Mouse (Mus musculus): ENCODE measurements around the gene Fuk. TPM values are rescaled to one million over a fixed set of nuclear protein-coding genes. Genes with fewer than 3 reads are reported as not detected.
"Not testable (repeated sequence)": the region's sequence is repeated elsewhere in the genome, so short reads cannot be mapped to it uniquely, and the experiment has no call there.

The Fuk gene
- polyA plus RNA-seq, 1 experiment = 0.47 TPM

- H3K4me3 ChIP-seq (replicated peaks) = no peak overlapping the region
- H3K9me3 ChIP-seq (ENCODE audit: control insufficient read depth, low read length) = no peaks in the 10 kb centered on the region
- peaks cover 98% of the 10 kb centered on the region for H3K36me3 ChIP-seq (ENCODE audit: control insufficient read depth)
- TF ChIP-seq TAL1 (IDR thresholded peaks at IDR 0.05; ENCODE audit: low read length) (no peak), GATA1 (IDR thresholded peaks at IDR 0.05; ENCODE audit: low read length) (no peak)
- H3K4me1 ChIP-seq (ENCODE audit: control insufficient read depth) = no peaks in the 10 kb centered on the region
- H3K27me3 ChIP-seq (ENCODE audit: control insufficient read depth) = no peaks in the 10 kb centered on the region
Observed at GRCm38 (mm10) chr8:110859651-110860501, 42.4 kb downstream of the Fuk start.

- Histone ChIP-seq H3K4me1 (ENCODE audit: control insufficient read depth) (no peaks in the 10 kb centered on the region), H3K9me3 (ENCODE audit: control insufficient read depth, low read length) (no peaks in the 10 kb centered on the region), H3K4me3 (replicated peaks) (no peak overlapping the region), H3K36me3 (ENCODE audit: control insufficient read depth) (peaks cover 98% of the 10 kb centered on the region), H3K27me3 (ENCODE audit: control insufficient read depth) (no peaks in the 10 kb centered on the region)
- TF ChIP-seq GATA1 (IDR thresholded peaks at IDR 0.05; ENCODE audit: low read length) (no peak), TAL1 (IDR thresholded peaks at IDR 0.05; ENCODE audit: low read length) (no peak)
Observed at GRCm38 (mm10) chr8:110856760-110857461, 45.4 kb downstream of the Fuk start.

GRCm38 (mm10) chr8:110856073-110856472 lies 46.2 kb downstream of the Fuk start:
- not testable (repeated sequence) for H3K4me1 ChIP-seq (ENCODE audit: control insufficient read depth); H3K9me3 ChIP-seq (ENCODE audit: control insufficient read depth, low read length); H3K27me3 ChIP-seq (ENCODE audit: control insufficient read depth); H3K4me3 ChIP-seq (replicated peaks)
- H3K36me3 ChIP-seq (ENCODE audit: control insufficient read depth) = peaks cover 99% of the 10 kb centered on the region

- peaks cover 74% of the 10 kb centered on the region for H3K36me3 ChIP-seq (ENCODE audit: control insufficient read depth)
- TF ChIP-seq TAL1 (IDR thresholded peaks at IDR 0.05; ENCODE audit: low read length) (no peak), GATA1 (IDR thresholded peaks at IDR 0.05; ENCODE audit: low read length) (no peak)
Observed at GRCm38 (mm10) chr8:110851186-110851585, 51.1 kb downstream of the Fuk start.

GRCm38 (mm10) chr8:110847645-110848495 lies 54.4 kb downstream of the Fuk start:
- Histone ChIP-seq H3K4me3 (replicated peaks) (peak overlapping the region; percentile 100), H3K4me1 (ENCODE audit: control insufficient read depth) (peaks cover 43% of the 10 kb centered on the region), H3K36me3 (ENCODE audit: control insufficient read depth) (peaks cover 65% of the 10 kb centered on the region), H3K27me3 (ENCODE audit: control insufficient read depth) (no peaks in the 10 kb centered on the region), H3K9me3 (ENCODE audit: control insufficient read depth, low read length) (no peaks in the 10 kb centered on the region)
- TF ChIP-seq TAL1 (IDR thresholded peaks at IDR 0.05; ENCODE audit: low read length) = no peak
- TF ChIP-seq GATA1 (IDR thresholded peaks at IDR 0.05; ENCODE audit: low read length) = no peak

More at GRCm38 (mm10) chr8:110851186-110851585, 51.1 kb downstream of the Fuk start:
- H3K4me3 ChIP-seq (replicated peaks) = no peak overlapping the region
- no peaks in the 10 kb centered on the region for H3K9me3 ChIP-seq (ENCODE audit: control insufficient read depth, low read length)
- H3K27me3 ChIP-seq (ENCODE audit: control insufficient read depth) = no peaks in the 10 kb centered on the region
- peaks cover 14% of the 10 kb centered on the region for H3K4me1 ChIP-seq (ENCODE audit: control insufficient read depth)

- TF ChIP-seq GATA1 (IDR thresholded peaks at IDR 0.05; ENCODE audit: low read length) (no peak), TAL1 (IDR thresholded peaks at IDR 0.05; ENCODE audit: low read length) (no peak)
- peaks cover 65% of the 10 kb centered on the region for H3K36me3 ChIP-seq (ENCODE audit: control insufficient read depth)
- peaks cover 46% of the 10 kb centered on the region for H3K4me1 ChIP-seq (ENCODE audit: control insufficient read depth)
Observed at GRCm38 (mm10) chr8:110847171-110847549, 55.1 kb downstream of the Fuk start.

GRCm38 (mm10) chr8:110846405-110847170 lies 55.7 kb downstream of the Fuk start, which contains the start of the genes Cog4 and Sf3b3:
TSS of gene Cog4 (plus strand) at chr8:110846600.
TSS of gene Sf3b3 (minus strand) at chr8:110846787.
- Histone ChIP-seq H3K36me3 (ENCODE audit: control insufficient read depth) (peaks cover 65% of the 10 kb centered on the region), H3K4me3 (replicated peaks) (peak within 1 kb of the TSS; percentile 100), H3K27me3 (ENCODE audit: control insufficient read depth) (no peaks in the 10 kb centered on the region), H3K4me1 (ENCODE audit: control insufficient read depth) (peaks cover 46% of the 10 kb centered on the region), H3K9me3 (ENCODE audit: control insufficient read depth, low read length) (no peaks in the 10 kb centered on the region)
- TF ChIP-seq TAL1 (IDR thresholded peaks at IDR 0.05; ENCODE audit: low read length) = no peak
- no peak for TF ChIP-seq GATA1 (IDR thresholded peaks at IDR 0.05; ENCODE audit: low read length)

More at GRCm38 (mm10) chr8:110847171-110847549, 55.1 kb downstream of the Fuk start:
- no peaks in the 10 kb centered on the region for H3K27me3 ChIP-seq (ENCODE audit: control insufficient read depth)
- H3K9me3 ChIP-seq (ENCODE audit: control insufficient read depth, low read length) = no peaks in the 10 kb centered on the region
- peak overlapping the region; percentile 100 for H3K4me3 ChIP-seq (replicated peaks)

GRCm38 (mm10) chr8:110845821-110846404 lies 56.4 kb downstream of the Fuk start:
- peaks cover 46% of the 10 kb centered on the region for H3K4me1 ChIP-seq (ENCODE audit: control insufficient read depth)
- H3K9me3 ChIP-seq (ENCODE audit: control insufficient read depth, low read length) = no peaks in the 10 kb centered on the region
- H3K4me3 ChIP-seq (replicated peaks) = peak overlapping the region; percentile 100
- H3K36me3 ChIP-seq (ENCODE audit: control insufficient read depth) = peaks cover 65% of the 10 kb centered on the region
- TF ChIP-seq GATA1 (IDR thresholded peaks at IDR 0.05; ENCODE audit: low read length) (no peak), TAL1 (IDR thresholded peaks at IDR 0.05; ENCODE audit: low read length) (no peak)
- H3K27me3 ChIP-seq (ENCODE audit: control insufficient read depth) = no peaks in the 10 kb centered on the region

Data from erythroblast, embryonic 14.5 days (primary cell).